22 mouse cellular contexts compared by ENCODE assay signal in the genomic region with DNA sequence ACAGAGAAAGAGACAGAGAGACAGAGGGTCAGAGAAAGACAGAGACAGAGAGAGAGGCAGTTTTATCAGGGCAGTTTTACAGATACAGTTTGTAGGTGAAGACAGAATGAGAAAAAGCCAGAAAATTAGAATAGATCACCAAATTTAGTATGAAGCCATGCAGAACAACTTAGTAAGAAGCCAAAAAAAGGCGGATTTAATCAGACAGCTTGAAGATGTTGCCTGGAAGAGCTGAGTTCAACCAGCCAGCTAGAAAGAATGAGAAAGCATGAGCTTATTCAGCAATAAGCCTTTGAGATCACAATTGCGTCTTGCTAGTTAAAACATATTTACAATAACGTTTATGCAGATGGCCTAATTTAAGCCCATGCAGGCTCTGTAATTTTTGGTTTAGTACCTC.
DNase-seq lines count a peak whose midpoint lies in the region; ATAC-seq lines count a peak whose summit lies in the region.
"Had no signal": no experiment of that assay in that cellular context is flagged by ENCODE, and none has a peak within 500 bp of the region (broad histone marks: within the 10 kb centered on the region; RNA-seq: fewer than 3 reads in every experiment).

No protein-coding gene starts in this region.

- no peaks in the 10 kb centered on the region for H3K27me3 ChIP-seq in midbrain, embryonic 11.5 days (ENCODE audit: control insufficient read depth, insufficient read depth, low read length)
- H3K27me3 ChIP-seq: CH12.LX, Patski had no signal

- 89% methylated on average over 3 of the region's 3 CpGs for WGBS in midbrain, embryonic 11.5 days

- H3K4me2 ChIP-seq in midbrain, embryonic 11.5 days = no peak overlapping the region

- H3K9me3 ChIP-seq in midbrain, embryonic 11.5 days (ENCODE audit: control insufficient read depth, low read length) = no peaks in the 10 kb centered on the region
- H3K9me3 ChIP-seq: G1E had no signal

- H3K4me3 ChIP-seq in midbrain, embryonic 11.5 days (ENCODE audit: low read depth, low read length) = no peak overlapping the region

- H3K4me1 ChIP-seq in midbrain, embryonic 11.5 days (ENCODE audit: control insufficient read depth, insufficient read depth, low read length) = no peaks in the 10 kb centered on the region

- DNase-seq in frontal cortex, postnatal 25 days (ENCODE audit: low spot score in 2 of 2) = no peak
- DNase-seq in brain, adult 2 months (ENCODE audit: low read depth, low spot score) = peak; percentile 48
- peak; percentile 31 for DNase-seq in telencephalon, adult 2 months (ENCODE audit: low read depth, low spot score)
- no peak for DNase-seq in layer of hippocampus, adult 11-12 months (ENCODE audit: low spot score)
- no peak for DNase-seq in midbrain, embryonic 11.5 days (ENCODE audit: low spot score, missing footprints)
- DNase-seq: adrenal gland, adult 2 months; adrenal gland, adult 8-10 months; adrenal gland, postnatal 10 days; adrenal gland, postnatal 14 days; adrenal gland, postnatal 25 days; adrenal gland, postnatal 36 days; B cell, adult 2 months; cerebellum, adult 11 months; cerebellum, adult 11-12 months; cerebellum, adult 18-20 months; cerebellum, adult 2 months had no signal

- no peaks in the 10 kb centered on the region for H3K36me3 ChIP-seq in midbrain, embryonic 11.5 days (ENCODE audit: control insufficient read depth, insufficient read depth, low read length)
- H3K36me3 ChIP-seq: G1E had no signal

- no peak overlapping the region for H3K27ac ChIP-seq in midbrain, embryonic 11.5 days (ENCODE audit: low read depth, low read length)

- ATAC-seq in frontal cortex, adult (ENCODE audit: low TSS enrichment) = peak; percentile 96
- ATAC-seq in midbrain, embryonic 11.5 days (ENCODE audit: low FRiP score) = no peak
- ATAC-seq: activated CD4-positive, CD25-positive, alpha-beta regulatory T cell, adult 4 months; CD4-positive, CD25-positive, alpha-beta regulatory T cell, adult 4 months; Patski had no signal

- no peak overlapping the region for H3K9ac ChIP-seq in midbrain, embryonic 11.5 days (ENCODE audit: low read length)

Comparison
In these comparisons a context has a peak if more than half of its experiments do, and no peak if none do; other contexts are left out.
1. DNase-seq: peak in brain, adult 2 months (single experiment) and telencephalon, adult 2 months (single experiment); none in frontal cortex, postnatal 25 days (0 of 2), layer of hippocampus, adult 11-12 months (single experiment) and midbrain, embryonic 11.5 days (single experiment).